Mouse (Mus musculus) layer of hippocampus, adult 18-20 months (tissue): ENCODE measurements around the gene Larp4b. TPM values are rescaled to one million over a fixed set of nuclear protein-coding genes. Genes with fewer than 3 reads are reported as not detected.

ENCODE experiments used
- DNase-seq, 2 experiments: peaks; one replicate each; pipeline ENCODE4 v3.0.0; 2022; ENCODE audit warnings: low spot score in 2 of 2
- total RNA-seq, 2 experiments: library from RNA; stranded (reverse); gene quantifications; 2 replicates each; pipeline ENCODE4 v1.2.3; 2021

Larp4b gene
- total RNA-seq, 2 experiments from 2014 or later, result 68.0 to 70.3 TPM

GRCm38 (mm10) chr13:9173414-9173813, 79.7 kb downstream of the Larp4b start:
- DNase-seq, result no peak

- DNase-seq, result no peak
Observed at GRCm38 (mm10) chr13:9175171-9175570, 81.5 kb downstream of the Larp4b start.

GRCm38 (mm10) chr13:9178270-9178669, 84.6 kb downstream of the Larp4b start:
- DNase-seq, result no peak

- no peak for DNase-seq
Observed at GRCm38 (mm10) chr13:9178718-9179117, 85.0 kb downstream of the Larp4b start.

- no peak for DNase-seq
Observed at GRCm38 (mm10) chr13:9180221-9180620, 86.5 kb downstream of the Larp4b start.

- DNase-seq, result no peak
Observed at GRCm38 (mm10) chr13:9181106-9181505, 87.4 kb downstream of the Larp4b start.

- DNase-seq, result peak; percentile 62 to 88
Observed at GRCm38 (mm10) chr13:9181666-9182264, 88.1 kb downstream of the Larp4b start.

GRCm38 (mm10) chr13:9184281-9184680, 90.6 kb downstream of the Larp4b start:
- DNase-seq, result no peak

GRCm38 (mm10) chr13:9184716-9185115, 91.0 kb downstream of the Larp4b start:
- no peak for DNase-seq

- no peak for DNase-seq
Observed at GRCm38 (mm10) chr13:9187156-9187555, 93.5 kb downstream of the Larp4b start.

GRCm38 (mm10) chr13:9187566-9188530, 94.2 kb downstream of the Larp4b start:
- DNase-seq, result peak in 1 of 2 experiments; percentile 15

- peak in 1 of 2 experiments; percentile 0 for DNase-seq
Observed at GRCm38 (mm10) chr13:9189481-9189880, 95.8 kb downstream of the Larp4b start.

- peak; percentile 74 to 80 for DNase-seq
Observed at GRCm38 (mm10) chr13:9191172-9192140, 97.8 kb downstream of the Larp4b start.

- no peak for DNase-seq
Observed at GRCm38 (mm10) chr13:9192797-9193330, 99.2 kb downstream of the Larp4b start.

- no peak for DNase-seq
Observed at GRCm38 (mm10) chr13:9194656-9195055, 101.0 kb downstream of the Larp4b start.

- no peak for DNase-seq
Observed at GRCm38 (mm10) chr13:9195565-9195964, 101.9 kb downstream of the Larp4b start.

- DNase-seq, result no peak
Observed at GRCm38 (mm10) chr13:9198106-9198505, 104.4 kb downstream of the Larp4b start.

GRCm38 (mm10) chr13:9198728-9199464, 105.2 kb downstream of the Larp4b start:
- no peak for DNase-seq

- no peak for DNase-seq
Observed at GRCm38 (mm10) chr13:9199465-9199844, 105.8 kb downstream of the Larp4b start.

- no peak for DNase-seq
Observed at GRCm38 (mm10) chr13:9222761-9223405, 129.2 kb downstream of the Larp4b start.
